Mouse (Mus musculus): ENCODE results near the gene Prr3. TPM values are rescaled to one million over a fixed set of nuclear protein-coding genes. Genes with fewer than 3 reads are reported as not detected.

Prr3 gene
- polyA plus RNA-seq, 1 experiment from 2014 or later = 30.5 TPM

MicroRNAs within 50 kb of the gene (microRNA counts, 519-probe panel; counts per million panel counts)
- microRNA mmu-miR-877 = not detected

Small RNA genes lying within 50 kb of the gene (microRNA-seq; reads per million reads assigned to microRNA genes)
- 121 reads per million, percentile 53 among the genes with 10 or more reads in this experiment for gene Mir877

Other genes with a start within 250 kb of the Prr3 start
- 13.2 and 16.8 TPM in 2 replicates for gene Ier3, start 158.6 kb downstream of the Prr3 start, polyA plus RNA-seq (2016; fragmentation: Nextera tagmentation; extraction: Ambion mirVana)
- 66.2 and 71.7 TPM in 2 replicates for gene Flot1, start 157.0 kb downstream of the Prr3 start, polyA plus RNA-seq (2016; fragmentation: Nextera tagmentation; extraction: Ambion mirVana)
- 911 and 1,091 TPM in 2 replicates for gene Tubb5, start 141.9 kb downstream of the Prr3 start, polyA plus RNA-seq (2016; fragmentation: Nextera tagmentation; extraction: Ambion mirVana)
- gene Mdc1, start 138.7 kb downstream of the Prr3 start, polyA plus RNA-seq (2016; fragmentation: Nextera tagmentation; extraction: Ambion mirVana) = 25.3 and 29.1 TPM in 2 replicates
- 56.5 and 58.3 TPM in 2 replicates for gene Nrm, start 118.9 kb downstream of the Prr3 start, polyA plus RNA-seq (2016; fragmentation: Nextera tagmentation; extraction: Ambion mirVana)
- gene Ppp1r18, start 114.6 kb downstream of the Prr3 start, polyA plus RNA-seq (2016; fragmentation: Nextera tagmentation; extraction: Ambion mirVana) = 19.9 and 22.2 TPM in 2 replicates
- gene Dhx16, start 100.4 kb downstream of the Prr3 start, polyA plus RNA-seq (2016; fragmentation: Nextera tagmentation; extraction: Ambion mirVana) = 34.8 and 44.5 TPM in 2 replicates
- gene 2310061I04Rik, start 82.8 kb downstream of the Prr3 start, polyA plus RNA-seq (2016; fragmentation: Nextera tagmentation; extraction: Ambion mirVana) = 23.8 and 26.7 TPM in 2 replicates
- gene Atat1, start 70.2 kb downstream of the Prr3 start, polyA plus RNA-seq (2016; fragmentation: Nextera tagmentation; extraction: Ambion mirVana) = 59.4 and 78.6 TPM in 2 replicates
- gene Mrps18b, start 63.8 kb downstream of the Prr3 start, polyA plus RNA-seq (2016; fragmentation: Nextera tagmentation; extraction: Ambion mirVana) = 99.5 and 111 TPM in 2 replicates
- gene Ppp1r10, start 63.8 kb downstream of the Prr3 start, polyA plus RNA-seq (2016; fragmentation: Nextera tagmentation; extraction: Ambion mirVana) = 37.6 and 45.2 TPM in 2 replicates
- gene Abcf1, start 10.5 kb downstream of the Prr3 start, polyA plus RNA-seq (2016; fragmentation: Nextera tagmentation; extraction: Ambion mirVana) = 81.6 and 81.8 TPM in 2 replicates
- gene Gnl1, start 385 bp downstream of the Prr3 start, polyA plus RNA-seq (2016; fragmentation: Nextera tagmentation; extraction: Ambion mirVana) = 47.2 and 49.8 TPM in 2 replicates
- 2.5 and 2.6 TPM in 2 replicates for gene H2-T24, start 40.3 kb upstream of the Prr3 start, polyA plus RNA-seq (2016; fragmentation: Nextera tagmentation; extraction: Ambion mirVana)
- 1.2 and 3.4 TPM in 2 replicates for gene H2-T23, start 52.6 kb upstream of the Prr3 start, polyA plus RNA-seq (2016; fragmentation: Nextera tagmentation; extraction: Ambion mirVana)
- 4.4 and 7.2 TPM in 2 replicates for gene H2-T22, start 62.5 kb upstream of the Prr3 start, polyA plus RNA-seq (2016; fragmentation: Nextera tagmentation; extraction: Ambion mirVana)
- not detected in 2 replicates for gene Gm6034, start 62.7 kb upstream of the Prr3 start, polyA plus RNA-seq (2016; fragmentation: Nextera tagmentation; extraction: Ambion mirVana)
- gene Gm11127, start 78.1 kb upstream of the Prr3 start, polyA plus RNA-seq (2016; fragmentation: Nextera tagmentation; extraction: Ambion mirVana) = not detected in 2 replicates
- gene Gm19684, start 141.4 kb upstream of the Prr3 start, polyA plus RNA-seq (2016; fragmentation: Nextera tagmentation; extraction: Ambion mirVana) = not detected in 2 replicates
- gene Gm7030, start 149.2 kb upstream of the Prr3 start, polyA plus RNA-seq (2016; fragmentation: Nextera tagmentation; extraction: Ambion mirVana) = not detected in 2 replicates
- 0.40 TPM in 1 of 2 replicates, not detected in the other for gene Gm8909, start 188.3 kb upstream of the Prr3 start, polyA plus RNA-seq (2016; fragmentation: Nextera tagmentation; extraction: Ambion mirVana)
- not detected in 2 replicates for gene H2-T3, start 210.1 kb upstream of the Prr3 start, polyA plus RNA-seq (2016; fragmentation: Nextera tagmentation; extraction: Ambion mirVana)

Data from heart, embryonic 10.5 days (tissue).